Mouse (Mus musculus) adrenal gland, adult 8-10 months (tissue): ENCODE measurements around the gene Prpf6. TPM values are rescaled to one million over a fixed set of nuclear protein-coding genes. Genes with fewer than 3 reads are reported as not detected.

Experiments used
- DNase-seq: peaks from one replicate; pipeline ENCODE4 v3.0.0; 2022
- total RNA-seq, 4 experiments: library from RNA; stranded (reverse); gene quantifications; 2 replicates each; pipeline ENCODE4 v1.2.4; 2022

Gene Prpf6
- total RNA-seq, result 10 to 100 TPM; 69.0 to 85.2 (median 76.4) TPM

GRCm38 (mm10) chr2:181591528-181592085 is at the start of gene Prpf6:
Gene Prpf6, plus strand, starts transcription at chr2:181591868.
- peak; percentile 5 for DNase-seq

GRCm38 (mm10) chr2:181546142-181546541 is 45.5 kb upstream of the Prpf6 start:
- no peak for DNase-seq

DNA sequence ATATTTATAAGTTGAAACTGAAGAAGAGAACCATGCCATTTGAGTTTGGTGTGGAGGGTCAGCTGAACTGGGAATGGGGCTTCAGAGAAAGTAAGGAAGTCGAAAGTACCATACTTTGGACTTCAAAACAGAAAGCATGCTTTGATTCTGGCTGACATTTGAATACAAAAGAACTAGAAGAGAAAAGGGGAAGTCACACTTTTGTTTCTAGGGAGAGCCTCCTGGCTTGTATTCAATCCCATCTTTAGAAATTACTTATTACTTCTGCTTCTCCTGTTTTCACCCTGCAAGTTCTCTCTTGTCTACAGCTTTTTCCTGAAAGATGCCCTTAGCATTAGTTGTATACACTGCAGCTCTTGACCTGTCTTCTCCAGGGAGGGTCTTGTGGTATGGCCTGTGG is 43.4 kb upstream of the Prpf6 start:
- no peak for DNase-seq

DNA sequence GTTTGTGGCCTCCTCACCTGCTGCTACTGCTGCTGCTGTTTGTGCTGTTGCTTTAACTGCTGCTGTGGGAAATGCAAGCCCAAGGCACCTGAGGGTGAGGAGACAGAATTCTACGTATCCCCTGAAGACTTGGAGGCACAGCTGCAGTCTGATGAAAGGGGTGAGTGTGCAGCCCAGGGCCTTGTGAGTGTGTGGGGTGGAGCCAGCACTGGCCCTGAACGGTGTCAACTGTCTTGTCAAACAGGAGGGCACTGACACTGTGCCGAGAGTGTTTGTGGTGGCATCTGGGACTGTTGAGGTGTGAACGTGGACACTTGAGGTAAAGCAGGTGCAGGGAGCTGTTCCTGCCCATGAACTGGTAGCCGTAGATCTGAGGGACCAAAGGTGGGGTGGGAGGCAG is 43.0 kb upstream of the Prpf6 start:
- no peak for DNase-seq

GRCm38 (mm10) chr2:181550233-181550632 is 41.4 kb upstream of the Prpf6 start:
- DNase-seq, result no peak

- no peak for DNase-seq
These were observed 37.9 kb upstream of the Prpf6 start for GRCm38 (mm10) chr2:181553772-181554171.

- no peak for DNase-seq
These were observed 24.3 kb upstream of the Prpf6 start for GRCm38 (mm10) chr2:181567338-181567737.

DNA sequence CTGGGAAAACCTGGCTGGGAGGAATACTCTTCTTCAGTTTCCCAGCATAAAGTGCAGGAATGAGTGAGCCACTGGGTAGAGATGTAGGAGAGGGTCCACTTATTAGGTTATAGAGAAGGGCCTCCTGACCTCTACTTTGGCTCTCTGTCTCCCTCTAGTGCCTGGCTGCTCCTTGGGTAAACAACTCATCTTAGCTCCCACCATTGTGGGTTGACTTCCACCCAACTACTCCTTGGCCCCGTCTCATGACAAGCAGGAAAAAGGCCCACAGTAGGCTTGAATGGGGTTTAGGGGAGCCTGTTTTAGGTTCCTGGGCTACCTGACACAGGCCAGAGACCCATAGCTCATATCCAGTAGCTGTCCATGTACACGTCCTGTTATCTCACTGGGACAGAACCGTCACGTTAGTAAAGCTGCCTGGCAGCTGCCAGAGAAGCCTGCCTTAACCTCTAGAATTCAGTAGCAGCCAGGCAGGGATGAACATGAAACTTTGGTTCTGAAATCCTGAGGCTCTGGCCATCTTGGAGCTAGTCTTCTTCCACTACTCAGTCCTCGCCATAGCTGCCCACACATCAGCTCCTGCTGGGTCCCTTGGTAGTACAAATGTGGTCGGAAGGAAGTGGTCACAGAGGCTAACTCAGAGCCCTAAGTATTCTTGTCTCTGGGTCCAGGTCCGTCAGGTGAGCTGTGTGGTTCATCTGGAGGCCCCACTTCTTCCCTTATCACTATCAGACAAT is 23.2 kb upstream of the Prpf6 start:
- DNase-seq, result no peak

- no peak for DNase-seq
These were observed 21.8 kb upstream of the Prpf6 start for GRCm38 (mm10) chr2:181569856-181570255.

DNA sequence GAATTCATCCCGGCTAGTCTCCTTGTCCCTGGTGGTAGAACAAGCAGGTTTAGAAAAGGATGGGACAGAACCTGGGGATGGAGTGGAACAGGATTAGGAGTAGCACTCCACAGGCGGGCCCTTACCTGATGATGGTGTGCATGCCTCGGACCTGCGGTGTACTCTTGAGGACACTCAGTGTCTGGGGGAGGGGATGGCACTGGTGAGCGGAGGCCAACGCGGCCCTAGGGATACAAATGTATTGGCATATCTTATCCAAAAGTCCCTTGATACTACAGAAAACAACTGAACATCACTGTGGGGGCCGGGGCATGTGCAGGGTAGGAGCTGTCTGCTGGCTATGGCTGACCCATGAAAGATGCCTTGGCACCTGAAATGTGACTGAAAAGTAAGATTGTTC is 21.3 kb upstream of the Prpf6 start:
- DNase-seq, result no peak

DNA sequence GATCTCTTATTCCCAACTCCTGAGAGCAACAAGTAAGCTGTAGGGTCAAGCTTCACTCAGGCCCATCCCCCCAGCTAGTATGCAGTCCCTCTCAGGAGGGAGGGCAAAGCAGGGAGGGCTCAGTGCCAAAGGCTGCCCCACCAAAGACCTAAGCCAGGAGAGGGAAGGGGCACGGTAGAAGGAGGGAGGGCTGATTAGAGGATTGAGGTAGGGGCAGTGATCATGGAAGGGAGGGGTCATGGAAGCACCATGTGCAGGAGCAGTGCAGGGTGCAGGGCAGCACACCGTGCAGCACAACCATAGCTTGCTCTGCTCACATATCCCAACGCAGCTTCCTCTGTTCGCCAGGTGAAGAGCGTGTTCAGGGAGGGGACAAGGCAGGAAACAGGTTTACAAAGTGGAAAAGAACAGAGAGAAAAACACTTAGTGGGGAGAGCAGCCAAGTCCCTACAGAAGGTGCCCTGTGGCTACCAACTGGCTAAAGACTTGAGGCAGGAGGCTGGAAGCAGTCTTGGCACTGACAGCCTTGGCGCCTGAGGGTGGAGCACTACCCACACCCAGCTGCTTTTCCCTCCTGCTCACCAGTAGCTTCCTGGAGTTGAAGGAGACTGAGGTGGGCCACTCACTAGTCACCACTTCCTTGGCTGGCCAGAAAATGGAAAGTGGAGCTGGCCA is 20.6 kb upstream of the Prpf6 start:
- no peak for DNase-seq

DNA sequence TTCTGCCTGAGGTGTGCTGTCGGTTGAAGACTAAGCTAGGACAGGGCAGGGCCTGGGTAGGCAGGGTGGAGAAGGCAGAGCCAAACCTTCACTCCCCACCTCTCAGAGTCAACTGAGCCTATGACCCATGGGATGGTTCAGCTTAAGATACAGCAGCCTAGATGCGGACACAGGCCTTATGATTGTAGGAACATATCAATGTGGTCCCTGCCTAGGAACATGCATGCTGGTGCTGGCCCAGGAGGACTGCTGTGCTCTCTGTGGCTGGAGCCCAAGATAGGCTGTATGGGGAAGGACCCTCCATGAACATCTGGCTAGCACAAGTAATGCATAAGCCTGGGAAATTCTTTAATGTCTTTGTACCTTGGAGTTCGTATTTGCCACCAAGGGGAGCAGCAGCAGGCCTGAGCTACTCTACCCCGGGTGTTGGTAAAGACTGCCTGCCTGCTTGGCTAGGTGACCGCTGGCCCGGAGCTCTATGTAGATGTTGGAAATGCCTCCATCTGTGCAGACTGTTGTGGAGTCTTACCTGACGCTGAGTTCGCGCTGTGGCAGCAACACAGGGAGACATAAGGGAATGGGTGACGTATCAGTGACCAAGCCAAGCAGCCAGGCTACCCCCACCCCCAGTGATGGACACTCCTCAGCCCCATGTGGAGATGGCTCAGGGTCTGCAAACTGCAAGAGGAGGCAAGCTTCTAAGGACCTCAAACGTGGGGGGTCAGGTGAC is 19.6 kb upstream of the Prpf6 start:
- DNase-seq, result no peak

DNA sequence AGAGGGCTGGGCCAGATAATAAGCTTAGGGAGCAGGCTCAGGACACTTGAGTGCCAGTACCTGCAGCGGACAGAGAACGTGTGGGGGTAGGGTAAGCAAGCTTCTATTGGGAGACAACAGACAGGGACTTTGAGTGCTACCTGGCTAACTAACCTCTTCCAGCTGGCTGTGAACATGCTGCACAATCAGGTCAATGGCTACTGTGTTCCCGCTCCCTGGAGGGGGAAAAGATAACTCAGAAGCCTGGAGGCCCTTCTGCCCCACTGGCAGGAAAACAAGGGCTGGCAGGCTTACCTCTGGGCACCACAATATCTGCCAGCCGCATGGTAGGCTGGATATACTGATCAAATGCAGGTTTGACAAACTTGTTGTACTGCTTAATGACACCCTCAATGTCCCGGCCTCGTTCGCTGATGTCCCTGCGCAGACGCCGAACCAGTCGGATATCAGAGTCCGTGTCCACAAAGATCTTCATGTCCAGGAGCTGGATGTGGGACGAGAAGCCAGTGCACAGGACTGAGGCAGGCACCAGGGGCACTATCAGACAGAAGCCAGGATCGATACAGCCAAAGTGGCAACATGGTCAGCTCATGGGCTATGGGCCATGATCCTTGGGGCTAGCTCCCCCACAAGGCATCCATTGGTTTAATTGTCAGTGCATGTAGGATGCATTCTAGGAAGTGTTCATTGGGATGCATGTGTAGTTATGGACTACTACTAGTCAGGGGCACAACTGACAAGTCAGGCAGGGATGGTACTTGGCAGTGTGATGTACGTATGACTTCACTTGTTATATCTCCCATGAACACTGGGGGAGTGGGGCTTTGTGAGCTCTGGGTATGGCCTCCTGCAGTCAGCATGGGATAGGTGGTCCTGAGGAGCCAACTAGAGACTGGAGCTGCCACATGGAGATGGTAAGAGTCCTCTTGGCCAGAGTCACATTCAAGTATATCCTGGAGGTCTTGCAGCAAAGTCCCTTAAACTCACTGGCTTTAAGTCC is 18.4 kb upstream of the Prpf6 start:
- DNase-seq, result no peak

DNA sequence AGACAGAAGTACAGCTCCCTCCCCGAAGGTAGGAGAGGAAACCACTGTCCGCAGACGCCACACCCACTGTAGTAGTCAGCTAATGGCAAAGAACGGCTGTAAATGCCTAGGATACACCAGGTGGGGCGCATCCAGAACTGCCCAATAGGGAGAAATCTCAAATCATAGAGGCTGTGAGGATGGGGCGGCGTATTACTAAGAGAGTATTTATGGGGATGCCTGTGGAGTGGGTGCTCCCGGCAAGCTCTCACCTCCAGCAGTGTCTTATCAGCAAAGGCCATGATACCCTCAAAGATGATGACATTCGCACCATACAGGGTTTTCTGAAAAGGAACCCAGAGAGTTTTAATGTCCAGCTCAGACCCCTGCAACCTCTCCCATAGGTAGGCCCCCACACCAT is 17.7 kb upstream of the Prpf6 start:
- DNase-seq, result no peak

- DNase-seq, result no peak
These were observed 16.6 kb upstream of the Prpf6 start for GRCm38 (mm10) chr2:181574921-181575545.

DNA sequence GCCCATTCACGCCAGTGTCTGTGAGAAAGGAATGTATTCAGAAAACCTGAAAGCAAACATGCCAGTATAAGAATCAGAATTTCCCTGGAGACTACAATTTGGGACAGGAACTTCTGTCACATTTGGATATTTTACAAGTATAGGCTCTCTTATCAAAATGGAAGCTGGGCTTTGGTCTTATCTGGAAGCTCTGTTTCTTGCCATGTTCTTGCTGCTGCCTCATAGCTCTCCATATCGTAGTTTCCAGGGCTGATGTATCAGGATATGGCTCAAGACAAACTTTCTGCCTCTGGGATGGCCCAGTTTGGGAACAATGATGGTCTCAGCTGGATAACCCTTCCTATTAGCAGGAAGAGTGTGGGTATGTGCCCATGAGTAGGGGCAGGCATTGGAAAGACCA is 15.1 kb upstream of the Prpf6 start:
- DNase-seq, result no peak

DNA sequence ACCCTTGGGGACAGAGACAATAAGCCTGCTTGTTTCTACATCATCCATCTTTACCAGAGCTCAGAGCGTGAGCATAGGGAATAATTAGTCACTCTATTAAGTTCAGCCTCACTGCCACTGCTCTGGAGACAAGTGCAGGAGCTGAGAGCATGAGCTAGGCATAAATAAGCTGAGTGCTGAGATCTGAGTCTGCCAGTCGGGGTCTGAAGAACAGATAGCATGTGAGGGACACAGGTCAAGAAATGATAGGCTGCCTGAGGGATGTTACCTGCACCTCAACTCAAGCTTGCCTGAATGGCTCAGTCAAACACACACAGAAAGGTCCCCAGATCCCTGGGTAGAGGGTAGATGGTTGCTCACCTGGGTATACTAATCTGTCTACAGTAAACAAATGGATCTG is 14.5 kb upstream of the Prpf6 start:
- DNase-seq, result no peak

- DNase-seq, result no peak
These were observed 13.6 kb upstream of the Prpf6 start for GRCm38 (mm10) chr2:181577981-181578581.

DNA sequence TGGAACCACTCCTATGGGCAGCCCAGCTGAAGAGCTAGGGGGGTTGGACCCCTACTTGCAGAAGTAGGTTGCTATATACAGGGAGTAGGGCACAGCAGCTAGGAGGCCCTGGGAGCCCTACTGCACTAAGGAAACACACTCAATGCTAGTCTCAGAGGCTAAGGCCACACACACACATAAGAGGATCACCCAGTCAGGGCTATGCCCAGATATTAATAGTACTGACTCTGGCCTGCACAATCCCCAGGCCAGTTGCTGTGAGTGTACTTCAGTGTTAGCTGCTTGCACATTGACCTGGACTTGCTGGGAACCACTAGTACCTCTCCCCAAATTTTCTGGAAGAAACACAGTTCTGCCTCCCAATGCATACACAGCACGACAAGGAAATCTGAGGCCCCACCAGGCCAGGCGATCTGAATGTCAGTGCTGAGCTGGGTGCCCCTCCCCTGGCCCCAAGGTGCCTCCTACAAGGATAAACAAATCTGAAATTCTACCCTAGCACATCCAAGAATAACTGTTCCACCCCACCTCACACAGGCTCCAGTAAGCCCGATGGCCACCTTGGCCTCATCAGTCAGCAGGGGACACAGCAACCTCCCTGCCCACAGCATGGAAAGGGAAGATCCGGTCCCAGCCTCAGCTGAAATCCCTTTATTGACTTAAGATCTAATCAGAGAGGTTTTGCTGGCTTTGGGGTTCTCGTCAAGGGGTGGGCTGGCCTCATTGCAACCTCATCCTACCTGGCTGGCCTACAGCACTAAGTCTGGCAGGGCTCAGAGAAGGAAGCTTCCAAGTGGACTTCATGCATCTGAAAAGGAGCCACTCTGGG is 12.7 kb upstream of the Prpf6 start:
- no peak for DNase-seq

DNA sequence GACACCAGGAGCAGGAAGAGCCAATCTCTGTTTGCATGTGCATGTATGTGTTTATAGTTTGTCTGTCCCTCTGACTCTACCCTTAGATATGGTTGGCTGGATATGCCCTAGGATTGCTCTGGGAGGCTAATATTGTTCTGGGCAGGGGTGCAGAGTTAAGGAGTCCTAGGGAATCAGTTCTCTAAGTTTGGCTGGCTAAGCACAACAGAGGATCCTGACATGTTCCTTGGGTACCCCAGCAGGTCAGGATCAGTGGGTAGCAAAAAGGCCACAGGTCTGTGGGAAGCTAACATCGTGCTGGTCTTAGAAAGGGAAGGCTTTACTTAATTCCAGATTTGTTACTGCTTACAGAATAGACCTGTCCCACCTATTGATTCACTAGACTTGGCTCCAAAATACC is 12.0 kb upstream of the Prpf6 start:
- DNase-seq, result no peak
